ENCODE assay signal across 8 mouse cellular contexts in the genomic region with DNA sequence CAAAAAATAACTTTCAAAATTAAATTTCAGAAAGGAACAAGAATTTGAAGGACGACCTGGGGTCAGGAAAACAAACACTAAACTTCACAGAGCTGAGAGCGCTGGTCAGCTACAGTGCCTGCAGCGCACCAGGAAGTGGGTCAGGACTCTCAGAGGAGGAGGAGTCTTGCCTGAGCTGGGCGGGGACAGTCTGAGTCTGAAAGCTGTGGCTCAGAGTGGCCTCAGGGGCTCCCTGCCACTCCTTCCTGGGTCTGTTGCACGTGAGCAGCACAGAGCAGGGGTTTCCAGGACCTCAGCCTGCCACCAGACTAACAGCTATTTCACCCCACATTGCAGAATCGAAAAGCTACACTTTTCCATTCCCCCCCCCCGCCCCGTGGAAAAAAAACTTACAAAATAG. TPM values are rescaled to one million over a fixed set of nuclear protein-coding genes. Genes with fewer than 3 reads are reported as not detected.
DNase-seq lines count a peak whose midpoint lies in the region; ATAC-seq and TF ChIP-seq lines count a peak whose summit lies in the region.

No protein-coding gene starts in this region.

- H3K9me3 ChIP-seq in lung, embryonic 15.5 days: no peaks in the 10 kb centered on the region

- no peaks in the 10 kb centered on the region for H3K27me3 ChIP-seq in kidney, adult 2 months (replicated peaks; ENCODE audit: control insufficient read depth, insufficient read depth, low read length)
- no peaks in the 10 kb centered on the region for H3K27me3 ChIP-seq in lung, embryonic 15.5 days

- peak overlapping the region; percentile 21 for H3K4me2 ChIP-seq in lung, embryonic 15.5 days

- DNase-seq in right cerebral cortex, adult 18-20 months: peak; percentile 29
- DNase-seq in right cerebral cortex, postnatal 25 days: no peak
- peak; percentile 70 for DNase-seq in embryo, embryonic 9.5 days (ENCODE audit: extremely low spot score)
- peak; percentile 80 for DNase-seq in heart, adult 8-10 months (ENCODE audit: low spot score)
- peak; percentile 90 for DNase-seq in kidney, adult 2 months
- no peak for DNase-seq in adipocyte (ENCODE audit: low spot score)

- peaks cover 56% of the 10 kb centered on the region for H3K4me1 ChIP-seq in kidney, adult 2 months (ENCODE audit: control insufficient read depth, insufficient read depth, low read length)
- peaks cover 87% of the 10 kb centered on the region for H3K4me1 ChIP-seq in lung, embryonic 15.5 days

- no peak for TF ChIP-seq POLR2A in kidney, adult 2 months (IDR thresholded peaks at IDR 0.05; ENCODE audit: low read depth, low read length)

- peak; percentile 88 for ATAC-seq in lung, embryonic 15.5 days (ENCODE audit: borderline replicate concordance, extremely low read depth, low FRiP score, low TSS enrichment)
- ATAC-seq in neutrophil, adult 5-6 weeks (ENCODE audit: extremely low read depth, insufficient number of reproducible peaks, low FRiP score, poor library complexity, severe bottlenecking): peak; percentile 86

- WGBS in kidney, adult 2 months: 5% methylated on average over 8 of the region's 8 CpGs
- 7% methylated on average over 8 of the region's 8 CpGs for WGBS in lung, embryonic 15.5 days

- TF ChIP-seq CTCF in kidney, adult 2 months (conservative IDR thresholded peaks at IDR 0.05; ENCODE audit: insufficient read depth, insufficient read length, low read depth, low read length): no peak

- no peak overlapping the region for H3K4me3 ChIP-seq in kidney, adult 2 months (ENCODE audit: insufficient read depth, low read depth, low read length)
- no peak overlapping the region for H3K4me3 ChIP-seq in lung, embryonic 15.5 days

- no peak overlapping the region for H3K9ac ChIP-seq in lung, embryonic 15.5 days

- no peaks in the 10 kb centered on the region for H3K36me3 ChIP-seq in kidney, adult 2 months (ENCODE audit: control insufficient read depth, insufficient read depth, low read length)
- H3K36me3 ChIP-seq in lung, embryonic 15.5 days: no peaks in the 10 kb centered on the region

- peak overlapping the region; percentile 56; the same call in 1 of the 2 replicates for H3K27ac ChIP-seq in kidney, adult 2 months (ENCODE audit: insufficient read depth, low read depth, low read length)
- peak overlapping the region; percentile 74 for H3K27ac ChIP-seq in lung, embryonic 15.5 days

RNA-seq across cellular contexts. Expression of a gene that starts 11.8 kb away (rescaled TPM):
- 10 to 100 TPM; 20.9 to 29.5 (median 21.3) TPM for total RNA-seq in heart, adult 8-10 months (2022)
- 16.6 and 17.8 TPM in 2 replicates for polyA plus RNA-seq in kidney, adult 2 months (2012; rRNA removed)
- 27.5 and 28.6 TPM in 2 replicates for polyA plus RNA-seq in lung, embryonic 15.5 days (2015; fragmentation: Nextera tagmentation; extraction: Ambion mirVana)
- total RNA-seq in neutrophil, adult 5-6 weeks (2017): 242 and 277 TPM in 2 replicates

Comparison
In these comparisons a context has a peak if more than half of its experiments do, and no peak if none do; other contexts are left out.
1. DNase-seq: peak in right cerebral cortex, adult 18-20 months (single experiment), embryo, embryonic 9.5 days (single experiment), heart, adult 8-10 months (single experiment) and kidney, adult 2 months (single experiment); none in right cerebral cortex, postnatal 25 days (single experiment) and adipocyte (single experiment).